Comparison of ENCODE assay signal across 21 mouse cellular contexts in genomic region chr17:65174114-65174513, GRCm38 (mm10).
"Had no signal": no experiment of that assay in that cellular context is flagged by ENCODE, and none has a peak within 500 bp of the region (broad histone marks: within the 10 kb centered on the region; RNA-seq: fewer than 3 reads in every experiment).

No protein-coding gene starts in this region.

- H3K4me2 ChIP-seq: kidney, embryonic 15.5 days; limb, embryonic 12.5 days; limb, embryonic 15.5 days; liver, embryonic 11.5 days; lung, embryonic 14.5 days; neural tube, embryonic 13.5 days; stomach, embryonic 15.5 days had no signal

- H3K4me1 ChIP-seq: kidney, embryonic 15.5 days; limb, embryonic 12.5 days; stomach, embryonic 15.5 days had no signal

- H3K27ac ChIP-seq: kidney, embryonic 15.5 days; limb, embryonic 12.5 days; limb, embryonic 15.5 days; liver, embryonic 14.5 days; macrophage; neural tube, embryonic 13.5 days; stomach, embryonic 15.5 days had no signal

- H3K36me3 ChIP-seq: kidney, embryonic 15.5 days; limb, embryonic 12.5 days; limb, embryonic 15.5 days; neural tube, embryonic 13.5 days; stomach, embryonic 15.5 days had no signal

- H3K4me3 ChIP-seq: kidney, embryonic 15.5 days; limb, embryonic 12.5 days; limb, embryonic 15.5 days; myocyte; neural tube, embryonic 13.5 days; stomach, embryonic 15.5 days had no signal

- DNase-seq: kidney, adult 11 months; kidney, adult 8-10 months; kidney, postnatal 10 days; kidney, postnatal 36 days; layer of hippocampus, postnatal 36 days; liver, postnatal 0 days; lung, embryonic 14.5 days; retina, postnatal 1 day; right cerebral cortex, postnatal 25 days; spleen, adult 18-20 months; thymus, postnatal 25 days had no signal

- H3K9me3 ChIP-seq: kidney, embryonic 15.5 days; limb, embryonic 12.5 days; limb, embryonic 15.5 days; neural tube, embryonic 13.5 days; stomach, embryonic 15.5 days had no signal

- ATAC-seq: liver, postnatal 0 days; lung, postnatal 0 days had no signal

- H3K9ac ChIP-seq: kidney, embryonic 15.5 days; limb, embryonic 12.5 days; limb, embryonic 15.5 days; liver, embryonic 14.5 days; liver, postnatal 0 days; lung, embryonic 14.5 days; neural tube, embryonic 13.5 days; stomach, embryonic 15.5 days had no signal

- H3K27me3 ChIP-seq: kidney, embryonic 15.5 days; limb, embryonic 12.5 days; limb, embryonic 15.5 days; neural tube, embryonic 13.5 days; stomach, embryonic 15.5 days had no signal
